Mouse (Mus musculus) megakaryocyte, embryonic 14.5 days (primary cell): ENCODE data around the gene Prr5l.

Experiments used
- FLI1 ChIP-seq: IDR thresholded peaks from 2 replicates; pipeline ENCODE4 v1.6.1; 2012; ENCODE audit warnings: low read length, inconsistent platforms, mixed read lengths
- GATA1 ChIP-seq: IDR thresholded peaks from 3 replicates; pipeline ENCODE4 v1.6.1; 2012; ENCODE audit warnings: mixed read lengths, low read length, inconsistent platforms, borderline replicate concordance

- no peak for TF ChIP-seq GATA1
- TF ChIP-seq FLI1 = no peak
Measured at GRCm38 (mm10) chr2:101727787-101728186, 155.0 kb downstream of the Prr5l start.
